Comparison of ENCODE assay signal across 3 mouse cellular contexts in the genomic region with DNA sequence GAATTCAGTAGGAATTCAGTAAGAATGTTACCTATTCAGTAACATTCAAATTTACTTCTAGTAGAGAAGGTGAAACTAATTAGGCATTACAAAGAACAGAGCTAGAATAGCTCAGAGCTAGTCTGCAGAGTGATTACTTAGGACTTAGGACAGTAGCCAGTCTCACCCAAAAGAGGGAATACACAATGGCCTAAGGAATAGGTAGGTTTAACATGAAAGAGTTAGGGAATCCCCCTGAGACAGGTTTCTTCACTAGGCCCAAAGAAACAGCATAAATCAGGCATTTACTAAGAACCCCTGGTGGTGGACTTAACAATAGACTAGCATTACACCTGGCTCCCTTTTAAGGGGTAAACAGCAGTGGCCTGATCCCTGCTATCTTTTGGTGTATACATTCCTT.
A peak's percentile ranks its signal among the peaks of the same experiment; 100 is the strongest.
DNase-seq lines count a peak whose midpoint lies in the region.

No protein-coding gene starts in this region.

- DNase-seq in ES-CJ7 (ENCODE audit: low read depth, low spot score), result peak; percentile 44
- peak; percentile 85 for DNase-seq in R1 (ENCODE audit: low read depth, low spot score)
- DNase-seq in ZHBTc4 (ENCODE audit: low read depth, low spot score), result peak; percentile 72
